Mouse (Mus musculus) MN1 (cell line): Measurements from ENCODE around the gene Acsm1.

Experiments used
- DNase-seq: peaks from one replicate; pipeline ENCODE4 v3.0.0-alpha.2; 2016; ENCODE audit warnings: low spot score

Gene Acsm1

GRCm38 (mm10) chr7:119670925-119671324, 64.1 kb downstream of the Acsm1 start:
- DNase-seq = no peak

DNA sequence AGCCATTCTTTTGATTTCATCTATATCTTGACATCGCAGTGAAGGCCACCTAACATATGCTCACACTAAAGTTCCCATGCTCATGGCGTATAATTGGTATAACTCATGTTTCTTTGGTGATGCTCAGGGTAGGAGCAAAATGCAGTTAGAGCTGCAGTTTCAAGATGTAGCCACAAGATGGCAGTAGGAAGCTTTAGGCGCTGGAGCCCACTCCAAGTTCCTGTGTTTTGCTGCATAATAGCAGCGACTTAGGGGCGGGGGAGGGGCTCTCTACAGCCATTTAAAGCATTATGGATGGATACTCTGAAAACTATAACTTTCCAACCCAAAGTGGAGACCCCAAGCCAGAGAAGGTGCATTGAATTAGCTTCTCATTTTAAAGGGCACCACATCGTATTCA, 66.6 kb downstream of the Acsm1 start:
- DNase-seq = peak; percentile 56

DNA sequence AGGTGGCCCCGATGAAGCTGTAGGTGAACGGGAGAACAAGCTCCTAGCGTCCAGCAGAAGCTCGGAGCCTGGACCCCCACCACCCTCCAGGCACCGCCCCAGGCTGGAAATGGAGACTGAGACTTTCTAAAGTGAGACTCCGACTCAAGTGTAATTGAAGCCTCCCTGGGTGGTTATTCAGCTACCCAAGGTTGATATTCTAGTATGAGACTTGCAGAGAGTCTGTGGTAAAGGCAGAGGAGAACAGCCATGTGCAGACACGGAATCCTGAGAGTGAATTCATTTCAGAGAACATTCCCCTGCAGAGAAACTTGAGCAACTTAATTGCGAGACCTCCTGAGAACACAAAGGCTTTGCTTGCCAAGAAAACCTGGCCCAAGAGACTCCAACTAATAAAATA, 73.3 kb downstream of the Acsm1 start:
- no peak for DNase-seq

DNA sequence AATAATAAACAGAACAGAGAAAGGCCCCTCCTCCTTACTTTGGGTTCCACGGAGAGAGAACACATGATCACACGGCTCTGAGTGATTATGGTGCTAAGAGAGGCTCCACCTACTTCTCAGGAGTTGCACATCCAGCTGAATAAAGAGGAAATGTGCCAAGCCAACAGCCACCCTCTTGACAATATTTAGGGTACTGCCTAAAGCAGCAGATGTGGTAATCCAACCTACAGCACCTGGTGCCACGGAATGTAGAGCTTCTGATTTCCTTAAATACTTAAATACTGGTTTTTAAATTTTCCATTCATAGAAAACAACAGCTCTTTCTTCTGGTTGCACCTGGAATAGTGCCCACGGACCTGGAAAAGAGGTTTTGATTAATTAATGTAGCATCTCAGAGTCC, 75.9 kb downstream of the Acsm1 start:
- DNase-seq = no peak

DNA sequence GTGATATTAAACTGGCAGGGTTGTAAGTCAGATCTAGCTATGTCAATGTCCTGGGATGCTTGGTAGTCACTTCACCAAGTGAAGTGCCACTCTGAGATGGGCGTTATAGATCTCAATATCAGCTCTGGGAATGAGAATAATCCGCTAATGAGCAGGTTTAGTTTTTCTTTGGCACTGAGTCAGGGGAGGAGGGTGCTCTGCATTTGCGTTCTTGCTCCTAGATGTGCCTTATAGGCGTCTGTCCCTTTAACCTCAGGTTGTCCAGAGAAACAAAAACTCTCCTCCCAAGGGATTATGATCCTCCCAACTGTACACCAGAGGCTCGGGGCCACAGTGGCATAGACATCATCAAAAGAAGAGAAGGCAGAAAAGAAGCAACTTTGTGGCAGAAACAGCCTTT, 82.9 kb downstream of the Acsm1 start, which contains the start of gene Acsm4:
Acsm4 (plus strand) TSS at position 301 of the 400 bp plus-strand sequence.
- DNase-seq = no peak

DNA sequence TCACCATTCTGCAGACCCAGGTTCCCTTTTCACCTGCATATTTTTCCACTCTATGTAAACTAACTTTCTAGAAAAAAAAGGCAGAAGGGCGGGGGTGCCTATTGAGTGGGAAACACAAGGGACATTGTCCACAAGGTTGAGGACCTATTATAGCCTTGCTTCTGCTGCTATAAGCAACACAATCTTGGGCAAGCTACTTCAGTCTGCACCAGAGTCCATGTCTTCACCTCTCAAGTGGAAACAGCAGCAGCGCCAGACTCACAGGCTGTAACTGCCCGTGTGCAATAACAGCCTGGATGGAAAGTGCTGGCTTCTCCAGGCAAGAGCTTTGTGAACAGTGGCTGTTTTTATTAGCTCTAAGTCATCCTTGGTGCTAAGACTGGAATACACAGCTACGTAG, 85.5 kb downstream of the Acsm1 start:
- DNase-seq = no peak

DNA sequence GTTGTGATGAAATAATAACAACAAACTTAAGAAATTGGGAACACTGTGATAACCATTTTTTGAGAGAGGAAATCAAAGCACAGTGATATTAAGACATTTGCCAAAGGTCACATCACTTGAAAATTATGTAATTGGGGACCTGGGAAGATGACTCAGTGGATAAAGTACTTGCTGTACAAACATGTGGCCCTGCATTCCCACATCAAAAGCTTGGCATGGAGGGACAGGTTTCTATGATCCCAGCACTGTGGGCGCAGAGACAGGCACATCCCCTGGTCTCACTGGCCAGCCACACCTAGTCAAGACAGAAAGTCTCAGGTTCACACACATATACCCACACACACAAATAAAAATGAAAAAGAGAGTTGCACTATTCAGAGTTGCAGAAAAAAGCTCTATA, 88.1 kb downstream of the Acsm1 start:
- no peak for DNase-seq
